Mouse (Mus musculus) midbrain, embryonic 16.5 days (tissue): ENCODE data around the gene Cic. TPM values are rescaled to one million over a fixed set of nuclear protein-coding genes. Genes with fewer than 3 reads are reported as not detected.

ENCODE experiments used
- ATAC-seq: fragments of 200-750 bp; cut with Nextera tagmentation; 2 replicates; pipeline ENCODE4 v1.8.0; 2017; ENCODE audit warnings: moderate TSS enrichment
- H3K27ac ChIP-seq: fragments of 300-500 bp; sonication (generic); 2 replicates; pipeline ENCODE4 v1.5.1; 2014; ENCODE audit warnings: mild to moderate bottlenecking, low read length, mixed read lengths
- H3K27me3 ChIP-seq: fragments of 300-500 bp; sonication (generic); 2 replicates; pipeline ENCODE4 v1.6.1; 2014; ENCODE audit warnings: low read depth, low read length, mixed read lengths; ENCODE audit not compliant: control insufficient read depth, insufficient read depth
- H3K36me3 ChIP-seq: fragments of 300-500 bp; sonication (generic); 2 replicates; pipeline ENCODE4 v1.6.1; 2014; ENCODE audit warnings: mild to moderate bottlenecking, low read length, moderate library complexity, mixed read lengths; ENCODE audit not compliant: control insufficient read depth, insufficient read depth
- H3K4me1 ChIP-seq: fragments of 300-500 bp; sonication (generic); 2 replicates; pipeline ENCODE4 v1.6.1; 2014; ENCODE audit warnings: mild to moderate bottlenecking, low read length, mixed read lengths; ENCODE audit not compliant: control insufficient read depth, insufficient read depth
- H3K4me2 ChIP-seq: fragments of 300-500 bp; sonication (generic); 2 replicates; pipeline ENCODE4 v1.6.1; 2014; ENCODE audit warnings: mild to moderate bottlenecking, low read length, mixed read lengths
- H3K4me3 ChIP-seq: fragments of 300-500 bp; sonication (generic); 2 replicates; pipeline ENCODE4 v1.5.1; 2014; ENCODE audit warnings: low read depth, mild to moderate bottlenecking, low read length, moderate library complexity, mixed read lengths
- H3K9ac ChIP-seq: fragments of 300-500 bp; sonication (generic); 2 replicates; pipeline ENCODE4 v1.6.1; 2014; ENCODE audit warnings: low read depth, low read length, mixed read lengths
- H3K9me3 ChIP-seq: fragments of 300-500 bp; sonication (generic); replicated peaks from 2 replicates; pipeline ENCODE4 v1.6.1; 2014; ENCODE audit warnings: mild to moderate bottlenecking, low read length, mixed read lengths; ENCODE audit not compliant: control insufficient read depth, poor library complexity, severe bottlenecking
- WGBS: fragments of 180-500 bp; shearing (Covaris S2); extraction: QIAGEN DNeasy Blood & Tissue Kit; methylation state at CpG from one replicate; pipeline ENCODE4 v1.1.7; 2014; 5-methylcytosine and 5-hydroxymethylcytosine counted together
- polyA plus RNA-seq: library from polyadenylated mRNA; unstranded; fragments of >200 nt; fragmentation: Nextera tagmentation; extraction: Ambion mirVana; gene quantifications from 2 replicates; pipeline ENCODE4 v1.2.1, GENCODE M21; 2015

Gene Cic
- polyA plus RNA-seq, 1 experiment from 2014 or later, result 33.8 TPM

- H3K4me3 ChIP-seq, result peak overlapping the region; percentile 86
- WGBS, result 87% methylated on average over 8 of the region's 8 CpGs
Measured at GRCm38 (mm10) chr7:25266180-25266962, 1.1 kb upstream of the Cic start.

GRCm38 (mm10) chr7:25267751-25268463, 403 bp downstream of the Cic start:
- H3K4me3 ChIP-seq, result peak overlapping the region; percentile 86
- peak overlapping the region; percentile 95 for H3K9ac ChIP-seq
- H3K4me1 ChIP-seq, result peaks cover 22% of the 10 kb centered on the region
- H3K9me3 ChIP-seq, result no peaks in the 10 kb centered on the region
- under 1% methylated on average over 33 of the region's 33 CpGs for WGBS
- H3K27me3 ChIP-seq, result no peaks in the 10 kb centered on the region
- H3K27ac ChIP-seq, result peak overlapping the region; percentile 96
- ATAC-seq, result peak; percentile 97
- peak overlapping the region; percentile 72 for H3K4me2 ChIP-seq
- peaks cover 19% of the 10 kb centered on the region for H3K36me3 ChIP-seq

More at GRCm38 (mm10) chr7:25266180-25266962, 1.1 kb upstream of the Cic start:
- Histone ChIP-seq H3K27ac (no peak overlapping the region), H3K9ac (no peak overlapping the region; the same call in 1 of the 2 replicates), H3K27me3 (no peaks in the 10 kb centered on the region), H3K36me3 (peaks cover 4% of the 10 kb centered on the region; the same call in 1 of the 2 replicates), H3K4me2 (peak overlapping the region; percentile 72; the same call in 1 of the 2 replicates), H3K4me1 (peaks cover 22% of the 10 kb centered on the region), H3K9me3 (no peaks in the 10 kb centered on the region)
- no peak for ATAC-seq

- Histone ChIP-seq H3K9me3 (no peaks in the 10 kb centered on the region), H3K27me3 (no peaks in the 10 kb centered on the region), H3K4me1 (peaks cover 27% of the 10 kb centered on the region), H3K4me2 (peak overlapping the region; percentile 71), H3K9ac (peak overlapping the region; percentile 95), H3K36me3 (peaks cover 26% of the 10 kb centered on the region), H3K4me3 (peak overlapping the region; percentile 86), H3K27ac (peak overlapping the region; percentile 85)
- WGBS, result 2% methylated on average over 7 of the region's 7 CpGs
- ATAC-seq, result no peak
Measured at GRCm38 (mm10) chr7:25268588-25268987, 1.1 kb downstream of the Cic start.

GRCm38 (mm10) chr7:25269029-25269428, 1.5 kb downstream of the Cic start:
- no peak for ATAC-seq
- Histone ChIP-seq H3K27ac (no peak overlapping the region), H3K36me3 (peaks cover 27% of the 10 kb centered on the region), H3K9me3 (no peaks in the 10 kb centered on the region), H3K4me3 (peak overlapping the region; percentile 86), H3K9ac (peak overlapping the region; percentile 95), H3K27me3 (no peaks in the 10 kb centered on the region), H3K4me2 (peak overlapping the region; percentile 71), H3K4me1 (peaks cover 31% of the 10 kb centered on the region)
- 37% methylated on average over 4 of the region's 4 CpGs for WGBS

- Histone ChIP-seq H3K9ac (peak overlapping the region; percentile 95), H3K27me3 (no peaks in the 10 kb centered on the region), H3K9me3 (no peaks in the 10 kb centered on the region), H3K4me3 (peak overlapping the region; percentile 86), H3K4me1 (peaks cover 36% of the 10 kb centered on the region), H3K4me2 (peak overlapping the region; percentile 71), H3K27ac (no peak overlapping the region), H3K36me3 (peaks cover 27% of the 10 kb centered on the region)
- ATAC-seq, result no peak
- WGBS, result 88% methylated on average over 8 of the region's 8 CpGs
Measured at GRCm38 (mm10) chr7:25269545-25270271, 2.2 kb downstream of the Cic start.

GRCm38 (mm10) chr7:25270652-25271633, 3.4 kb downstream of the Cic start:
- Histone ChIP-seq H3K4me1 (peaks cover 47% of the 10 kb centered on the region), H3K4me2 (no peak overlapping the region), H3K36me3 (peaks cover 27% of the 10 kb centered on the region), H3K9ac (no peak overlapping the region), H3K27me3 (no peaks in the 10 kb centered on the region), H3K9me3 (no peaks in the 10 kb centered on the region), H3K27ac (no peak overlapping the region), H3K4me3 (no peak overlapping the region)
- no peak for ATAC-seq
- WGBS, result 91% methylated on average over 35 of the region's 35 CpGs

- Histone ChIP-seq H3K4me1 (peaks cover 50% of the 10 kb centered on the region), H3K27ac (no peak overlapping the region), H3K36me3 (peaks cover 27% of the 10 kb centered on the region)
Measured at GRCm38 (mm10) chr7:25271651-25272444, 4.3 kb downstream of the Cic start.

More at GRCm38 (mm10) chr7:25271651-25272444, 4.3 kb downstream of the Cic start:
- Histone ChIP-seq H3K9me3 (no peaks in the 10 kb centered on the region), H3K27me3 (no peaks in the 10 kb centered on the region), H3K9ac (no peak overlapping the region), H3K4me2 (no peak overlapping the region), H3K4me3 (no peak overlapping the region)
- ATAC-seq, result no peak
- WGBS, result 93% methylated on average over 30 of the region's 30 CpGs
